Mouse (Mus musculus) kidney, adult 11 months (tissue): ENCODE measurements around the gene Mylk.

Experiments used
- DNase-seq: peaks from one replicate; pipeline ENCODE4 v3.0.0; 2022

Gene Mylk

DNA sequence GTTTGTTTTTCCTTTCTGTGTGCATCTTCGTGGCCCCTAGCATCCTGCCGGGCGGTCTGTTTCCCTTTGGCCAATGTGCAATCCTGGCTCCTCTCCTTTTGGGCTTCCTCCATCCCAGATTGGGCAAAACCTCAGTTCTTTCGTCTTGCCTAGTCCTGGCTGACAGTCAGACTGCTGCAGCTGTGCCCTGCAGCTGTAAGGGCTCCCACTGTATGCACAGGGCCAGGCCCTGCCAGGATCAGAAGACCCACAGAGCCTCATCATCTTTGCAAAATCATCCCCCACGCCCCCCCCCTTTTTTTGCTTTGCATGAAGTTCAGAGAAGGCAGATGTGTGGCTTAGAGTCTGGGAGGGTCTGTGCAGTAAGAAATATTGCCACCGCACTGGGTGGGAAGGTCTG, 110.1 kb downstream of the Mylk start:
- no peak for DNase-seq

DNA sequence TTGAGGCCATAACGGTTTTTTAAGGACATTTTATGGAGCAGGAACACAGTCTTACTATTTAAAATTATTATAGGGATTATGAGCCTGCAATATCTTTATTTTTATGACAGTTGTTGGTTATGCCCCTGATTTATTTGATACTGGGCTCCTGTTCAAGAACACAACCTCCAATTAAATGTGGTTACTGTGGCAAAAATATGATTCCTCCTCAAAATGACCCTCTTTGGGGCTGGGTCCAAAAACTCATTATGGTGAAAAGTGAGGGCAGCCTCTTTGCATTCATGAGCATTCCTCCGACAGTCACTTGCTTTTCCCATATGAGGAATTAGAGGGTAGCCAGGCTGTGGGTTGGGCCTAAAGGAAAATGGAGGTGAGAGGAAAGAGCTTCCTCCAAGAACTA, 110.7 kb downstream of the Mylk start:
- DNase-seq, result no peak

DNA sequence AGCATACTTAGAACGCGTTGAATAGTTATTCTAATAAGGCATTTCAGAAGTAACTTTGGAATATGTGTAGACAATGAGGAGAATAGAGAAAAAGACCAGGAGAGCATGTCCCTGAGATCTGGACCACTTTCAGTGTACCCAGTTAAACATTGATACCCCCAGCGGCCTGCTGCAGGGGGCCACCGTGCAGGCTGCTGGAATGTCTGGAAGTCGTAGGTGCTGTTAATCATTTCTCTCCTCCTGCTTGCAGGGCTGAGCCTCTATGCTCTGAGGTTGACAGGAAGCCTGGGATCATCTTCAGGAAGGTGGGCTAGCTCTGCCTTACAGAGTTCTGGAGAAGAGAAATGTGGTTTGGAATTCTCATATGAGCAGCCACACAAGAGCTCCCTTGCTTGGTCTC, 112.6 kb downstream of the Mylk start:
- DNase-seq, result peak; percentile 79

DNA sequence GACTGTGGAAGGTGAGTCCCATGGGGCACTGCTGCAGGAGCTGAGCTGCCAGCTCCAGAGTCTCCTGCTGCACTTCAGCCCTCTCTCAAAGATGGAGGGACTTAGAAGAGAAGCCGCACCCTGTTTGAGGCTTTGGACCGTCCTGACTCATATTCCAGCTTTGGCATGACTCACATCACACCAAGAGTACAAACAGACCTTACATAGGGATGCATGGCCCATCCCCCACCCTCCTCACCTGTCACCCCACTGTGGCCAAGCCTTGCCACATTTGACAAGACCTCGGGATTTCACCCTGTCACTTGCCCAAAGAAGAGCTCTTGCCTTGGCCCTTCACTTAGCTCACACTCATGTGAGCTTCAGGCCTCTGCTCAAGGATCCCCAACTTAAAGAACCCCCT, 115.8 kb downstream of the Mylk start:
- DNase-seq, result no peak

DNA sequence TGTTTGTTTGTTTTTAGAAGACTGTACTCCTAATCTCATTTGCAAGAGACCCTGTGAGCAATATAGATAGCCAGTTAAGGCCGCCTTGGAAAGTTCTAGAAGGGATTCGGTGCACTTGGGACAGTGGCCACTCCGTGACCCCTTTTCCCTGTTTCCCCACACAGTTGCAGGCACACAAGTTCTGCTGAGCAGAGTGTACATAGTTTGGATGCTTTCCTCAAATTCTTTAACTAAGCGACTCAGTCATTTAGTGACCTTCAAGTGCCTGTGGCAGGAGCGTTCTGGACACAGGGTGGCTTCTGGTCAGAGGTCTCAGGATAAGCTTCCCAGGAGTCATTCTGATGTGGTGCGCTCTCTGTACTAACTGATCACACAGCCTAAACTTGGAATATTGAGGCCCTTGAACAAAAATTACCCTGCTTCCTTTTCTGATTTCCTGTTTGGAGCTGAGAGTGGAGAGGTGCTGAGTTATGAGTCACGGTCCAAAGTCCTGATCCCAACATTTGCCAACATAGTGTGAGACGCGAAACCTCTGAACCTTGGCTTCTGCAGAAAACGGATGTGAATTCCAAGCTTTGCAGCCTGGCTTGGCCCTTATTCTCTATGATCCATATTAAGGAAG, 116.8 kb downstream of the Mylk start:
- DNase-seq, result peak; percentile 84

DNA sequence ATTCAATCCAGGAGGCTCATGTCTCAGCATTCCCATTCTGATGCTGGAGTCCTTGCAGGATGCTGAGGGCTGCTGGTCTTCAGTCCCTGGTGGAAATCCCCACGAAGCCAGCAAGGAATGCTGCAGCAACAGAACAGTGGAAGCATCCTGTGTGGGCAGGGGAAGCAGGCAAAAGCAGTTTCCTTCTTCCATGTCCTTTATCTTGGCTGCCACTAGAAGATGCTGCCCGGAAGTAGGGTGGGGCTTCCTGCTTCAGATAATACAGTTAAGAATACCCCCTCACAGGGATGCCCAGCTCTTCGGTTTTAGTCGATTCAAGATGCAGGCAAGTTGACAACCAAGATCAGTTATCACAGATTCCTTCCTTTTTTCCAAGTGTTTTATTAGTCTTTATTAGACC, 120.4 kb downstream of the Mylk start:
- DNase-seq, result peak; percentile 21

DNA sequence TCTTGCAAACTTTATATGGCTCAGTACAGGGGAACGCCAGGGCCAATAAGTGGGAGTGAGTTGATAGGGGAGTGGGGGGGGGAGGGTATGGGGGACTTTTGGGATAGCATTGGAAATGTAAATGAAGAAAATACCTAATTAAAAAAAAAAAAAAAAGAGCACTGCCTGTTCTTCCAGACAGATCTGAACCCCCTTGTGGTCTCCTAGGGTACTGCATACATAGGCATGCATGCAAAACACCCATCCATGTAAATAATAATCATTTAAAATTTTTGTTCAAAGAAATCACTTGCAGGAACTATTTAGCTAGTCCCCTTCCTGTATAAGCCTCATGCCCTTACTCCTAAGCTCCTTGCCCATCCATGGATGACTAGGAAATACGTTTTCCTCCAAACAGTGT, 122.2 kb downstream of the Mylk start:
- DNase-seq, result no peak

DNA sequence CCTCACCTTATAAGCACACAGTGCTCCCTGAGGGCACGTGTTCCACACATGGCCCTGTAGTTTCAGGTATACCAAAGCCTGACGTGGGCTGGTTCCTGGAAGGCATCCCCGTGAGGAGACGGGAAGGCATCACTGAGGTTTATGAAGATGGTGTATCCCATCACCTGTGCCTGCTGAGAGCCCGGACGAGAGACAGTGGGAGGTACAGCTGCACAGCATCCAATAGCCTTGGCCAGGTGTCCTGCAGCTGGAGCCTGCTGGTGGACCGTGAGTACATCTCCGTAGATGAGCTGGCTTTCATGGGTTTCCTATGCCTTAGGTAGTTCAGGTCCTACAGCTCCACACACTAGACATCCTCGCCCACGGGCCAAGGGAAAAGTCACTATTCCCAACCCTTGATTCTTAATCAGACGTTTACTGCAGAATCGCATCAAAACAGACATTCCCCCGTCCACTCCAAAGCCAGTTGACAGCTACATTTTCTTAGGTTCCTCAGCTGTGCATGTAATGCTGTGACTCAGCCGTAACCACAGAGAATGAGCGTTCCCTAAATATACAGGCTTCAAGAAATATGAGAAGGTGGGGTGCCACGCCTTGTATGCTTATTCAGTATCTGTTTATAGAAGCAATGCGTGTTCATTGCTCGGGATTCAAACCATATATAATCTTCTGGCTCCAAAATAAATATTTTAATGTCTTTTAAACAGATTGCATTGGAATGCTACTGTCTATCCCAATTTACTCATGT, 135.2 kb downstream of the Mylk start:
- DNase-seq, result no peak

DNA sequence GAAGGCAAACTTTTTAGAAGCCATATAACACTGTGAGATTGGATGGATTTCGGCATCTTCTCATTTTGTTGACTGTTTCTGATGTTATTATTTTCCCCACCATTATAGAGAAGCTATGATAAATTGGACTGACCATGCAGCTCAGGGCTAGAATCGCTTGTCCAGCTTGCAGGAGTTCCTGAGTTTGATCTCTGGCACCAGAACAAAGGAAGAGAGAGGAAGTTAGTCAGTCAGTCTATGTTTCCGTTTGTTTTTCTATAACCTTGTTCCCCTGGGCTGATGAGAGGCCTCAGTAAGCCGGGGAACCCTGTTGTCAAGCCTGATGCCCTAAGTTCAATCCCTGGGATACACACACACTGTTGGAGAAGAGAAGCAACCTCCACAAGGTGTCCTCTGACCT, 135.8 kb downstream of the Mylk start:
- no peak for DNase-seq

DNA sequence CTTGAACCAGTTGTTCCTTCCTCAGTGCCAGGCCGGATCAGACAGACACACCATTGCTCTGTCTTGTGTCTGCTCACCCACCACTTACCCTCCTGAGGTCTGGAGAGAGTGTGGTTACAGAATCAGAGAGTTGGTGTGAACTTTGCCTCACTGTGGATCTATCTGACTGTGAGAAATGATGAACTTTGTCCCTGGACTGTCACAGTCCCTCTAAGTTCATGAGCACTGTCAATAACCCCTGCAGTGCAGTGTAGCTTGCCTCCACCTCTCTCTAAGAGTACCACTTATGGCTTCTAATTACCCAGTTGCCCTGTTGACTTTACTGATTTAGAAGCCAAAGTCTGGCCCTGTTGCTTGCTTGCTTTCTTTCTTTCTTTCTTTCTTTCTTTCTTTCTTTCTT, 142.0 kb downstream of the Mylk start:
- DNase-seq, result peak; percentile 22

DNA sequence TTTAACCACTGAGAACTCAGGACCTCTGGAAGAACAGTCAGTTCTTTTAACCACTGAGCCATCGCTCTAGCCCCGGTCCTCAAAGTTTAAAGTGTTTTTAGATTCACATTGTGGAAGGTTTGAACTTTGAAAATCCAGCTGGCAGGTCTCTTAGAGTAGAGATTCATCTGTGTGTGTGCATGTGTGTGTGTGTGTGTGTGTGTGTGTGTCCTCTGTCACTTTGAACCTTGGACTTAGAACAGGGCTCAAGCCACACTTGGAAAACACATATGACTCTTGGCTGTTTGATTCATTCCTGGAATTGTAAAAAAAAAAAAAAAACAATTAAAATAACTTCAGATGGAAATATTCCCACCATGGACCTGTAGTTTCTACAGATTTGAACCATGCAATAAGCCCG, 149.0 kb downstream of the Mylk start:
- no peak for DNase-seq

DNA sequence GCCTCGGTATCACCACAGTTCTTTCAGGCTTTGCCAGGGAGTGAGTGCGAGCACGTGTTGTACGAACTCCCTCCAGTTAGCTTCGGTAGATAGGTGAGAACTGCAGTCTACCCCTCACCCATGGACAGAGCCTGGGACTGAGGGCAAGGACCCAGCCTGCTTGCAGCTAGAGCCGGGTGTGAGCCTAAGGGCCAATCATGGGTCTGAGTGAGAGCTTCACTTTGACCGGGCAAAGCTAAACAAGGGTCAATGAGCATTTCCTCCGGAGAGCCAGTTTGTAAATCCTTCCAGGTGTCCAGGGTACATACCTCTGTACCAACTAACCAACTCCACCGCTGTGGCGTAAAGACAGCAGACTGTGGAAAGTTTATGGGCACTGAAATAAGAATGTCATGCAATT, 150.9 kb downstream of the Mylk start:
- DNase-seq, result peak; percentile 54

DNA sequence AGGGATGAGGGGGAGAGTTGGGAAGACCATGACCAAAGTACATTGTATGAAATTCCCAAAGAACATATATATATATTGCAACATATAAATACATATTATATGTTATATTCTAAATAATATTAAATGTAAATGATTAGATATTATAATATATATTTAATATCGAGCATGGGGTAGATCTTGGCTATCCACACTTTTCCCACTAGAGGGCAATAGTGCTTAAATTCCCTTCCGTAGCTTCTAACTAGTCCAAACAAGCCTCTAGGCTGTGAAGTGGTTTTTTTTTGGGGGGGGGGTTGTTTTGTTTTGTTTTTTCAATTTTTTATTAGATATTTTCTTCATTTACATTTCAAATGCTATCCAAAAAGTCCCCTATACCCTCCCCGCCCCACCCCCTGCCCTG, 152.0 kb downstream of the Mylk start:
- no peak for DNase-seq

DNA sequence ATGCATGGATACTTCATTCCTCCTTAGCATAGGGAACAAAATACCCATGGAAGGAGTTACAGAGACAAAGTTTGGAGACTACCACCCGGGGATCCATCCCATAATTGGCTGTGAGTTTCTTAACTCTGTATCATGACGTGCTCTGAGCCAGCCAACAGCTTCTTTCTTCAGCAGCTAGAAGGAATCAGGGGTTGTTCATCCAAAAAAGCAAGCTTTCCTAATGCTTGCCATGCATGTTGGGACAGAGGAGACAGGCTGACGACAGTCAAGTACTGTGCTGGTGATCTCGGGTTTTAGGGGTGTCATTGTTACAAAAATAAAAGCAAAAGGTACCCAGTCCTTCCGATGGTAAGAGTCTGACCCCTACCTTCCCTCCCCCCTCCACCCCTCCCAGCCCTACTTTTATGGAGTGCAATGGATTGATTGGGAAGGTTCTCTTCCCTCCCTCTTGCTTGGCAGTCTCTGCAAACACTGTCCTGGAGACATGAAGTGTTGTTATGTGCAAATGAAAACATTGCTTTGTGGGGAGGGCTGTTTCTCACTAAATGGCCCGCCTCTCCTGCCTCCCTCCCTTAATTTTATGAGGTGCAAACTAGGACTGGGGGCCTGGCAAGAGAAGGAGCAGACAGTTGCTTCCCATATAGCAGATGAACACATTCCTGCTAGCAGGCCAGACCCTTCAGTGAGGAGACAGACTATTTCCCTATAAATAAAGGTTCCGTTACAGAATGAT, 153.2 kb downstream of the Mylk start:
- DNase-seq, result no peak

DNA sequence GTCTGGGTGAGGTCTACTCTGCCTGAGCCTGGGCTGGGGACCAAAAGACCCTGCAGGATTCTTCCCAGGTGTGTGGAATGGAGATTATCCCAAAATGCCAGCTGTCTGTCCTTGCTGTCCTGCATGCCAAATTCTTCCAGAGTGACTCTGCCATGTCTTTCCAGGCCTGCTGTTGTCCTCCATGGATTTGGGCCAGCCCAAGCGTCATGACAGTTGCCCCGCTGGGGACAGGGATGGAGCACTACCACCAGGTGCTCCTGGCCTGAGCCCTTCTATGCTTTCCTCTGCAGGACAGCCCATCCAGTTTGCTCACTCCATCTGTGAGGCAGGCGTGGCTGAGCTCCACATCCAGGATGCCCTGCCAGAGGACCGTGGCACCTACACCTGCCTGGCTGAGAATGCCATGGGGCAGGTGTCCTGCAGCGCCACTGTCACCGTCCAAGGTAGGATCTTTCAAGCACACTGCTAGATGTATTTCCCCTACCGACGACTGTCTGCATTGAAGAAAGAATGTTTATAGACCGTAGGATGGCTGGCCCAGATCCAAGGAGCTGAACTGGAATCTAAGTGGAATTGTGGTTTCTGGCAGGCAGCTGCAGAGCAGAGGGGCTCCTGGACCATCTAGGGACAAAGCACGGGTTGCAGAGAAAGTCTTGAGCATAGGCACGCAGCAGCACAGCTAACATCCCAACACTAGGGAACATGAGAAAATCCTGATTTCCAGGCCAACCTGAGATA, 154.2 kb downstream of the Mylk start:
- no peak for DNase-seq

DNA sequence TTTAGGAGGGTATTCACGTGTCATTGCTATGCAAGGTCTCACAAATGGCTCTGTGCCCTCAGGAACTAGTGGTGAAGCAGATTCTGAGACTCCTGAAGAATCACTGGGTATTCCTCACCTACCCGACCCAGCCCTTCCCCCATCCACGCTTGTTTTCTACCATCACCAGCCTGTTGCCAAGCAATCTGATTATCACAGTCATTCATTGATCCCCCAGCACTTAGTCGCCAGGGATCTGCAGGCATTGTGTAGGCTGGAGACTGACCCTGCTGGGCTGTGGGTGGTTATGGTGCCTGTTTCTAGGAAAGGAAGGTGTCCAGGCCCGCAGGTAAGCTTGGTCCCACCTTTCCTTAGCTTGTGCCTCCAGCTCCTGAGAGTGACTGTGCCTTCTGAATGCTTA, 155.0 kb downstream of the Mylk start:
- DNase-seq, result no peak

DNA sequence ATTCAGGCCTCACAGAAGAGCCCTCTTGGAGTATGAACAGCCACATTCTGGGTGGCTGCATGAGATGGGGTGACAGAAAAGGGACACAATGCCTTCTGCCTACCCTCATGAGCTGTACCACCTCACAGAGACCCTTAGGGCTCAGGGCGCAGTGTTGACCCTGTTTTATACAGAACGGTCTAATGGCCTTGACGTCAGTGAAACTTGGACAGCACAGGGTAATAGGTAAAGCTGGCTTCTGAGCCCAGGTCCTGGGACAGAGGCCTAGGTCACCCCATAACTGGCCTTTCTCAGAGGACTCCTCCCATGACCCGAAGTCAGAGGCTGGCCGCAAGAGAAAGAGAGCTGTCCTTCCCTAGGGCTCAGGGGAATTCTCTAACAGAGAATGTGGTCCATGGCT, 155.5 kb downstream of the Mylk start:
- DNase-seq, result no peak

DNA sequence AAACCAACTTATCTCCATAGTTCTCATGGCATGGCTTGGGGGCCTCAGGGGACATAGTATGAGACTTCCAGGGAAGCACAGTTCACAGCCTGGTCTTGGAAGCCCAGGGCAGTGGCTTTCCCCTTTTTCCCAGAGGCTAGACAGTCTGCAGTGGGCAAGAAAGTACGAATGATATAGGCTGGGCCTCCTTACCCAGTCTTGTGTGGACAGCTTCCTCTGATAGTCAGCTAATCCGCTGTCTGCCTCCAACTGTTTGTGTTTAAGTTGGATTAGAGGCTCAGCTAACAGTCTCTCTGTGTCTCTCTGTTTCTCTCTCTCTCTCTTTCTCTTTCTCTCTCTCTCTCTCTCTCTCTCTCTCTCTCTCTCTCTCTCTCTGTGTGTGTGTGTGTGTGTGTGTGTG, 156.0 kb downstream of the Mylk start:
- DNase-seq, result no peak

DNA sequence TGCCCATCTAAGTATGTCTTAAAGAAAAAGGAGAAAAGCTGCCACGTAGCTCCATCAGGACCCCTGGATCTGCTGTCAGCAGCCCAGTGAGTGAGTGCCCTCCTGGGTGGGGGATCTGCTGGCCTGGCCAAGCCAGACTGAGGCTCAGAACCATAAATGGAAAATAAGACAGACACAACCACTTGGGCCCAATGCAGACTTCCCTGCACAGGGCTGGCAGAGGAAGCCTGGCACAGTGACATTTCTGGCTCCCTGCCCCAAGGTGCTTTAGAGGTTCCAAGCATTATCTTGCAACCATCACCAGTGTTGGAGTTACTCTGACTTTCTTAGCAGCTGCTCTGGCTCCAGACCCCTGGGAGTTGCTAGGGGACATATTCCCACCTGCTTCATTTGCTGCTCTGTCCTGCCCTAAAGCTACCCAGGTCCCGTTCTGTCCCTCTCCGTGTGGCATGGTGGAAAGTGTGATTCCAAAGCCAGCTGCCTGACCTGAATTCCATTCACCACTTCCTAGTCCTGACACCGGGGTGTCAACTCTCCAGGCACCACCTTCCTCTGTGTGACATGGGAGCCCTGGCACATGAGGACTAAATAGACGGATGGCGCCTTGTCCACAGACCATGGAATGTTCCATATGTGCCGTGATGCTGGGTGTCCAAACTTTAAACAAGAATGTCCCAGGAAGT, 156.7 kb downstream of the Mylk start:
- no peak for DNase-seq

DNA sequence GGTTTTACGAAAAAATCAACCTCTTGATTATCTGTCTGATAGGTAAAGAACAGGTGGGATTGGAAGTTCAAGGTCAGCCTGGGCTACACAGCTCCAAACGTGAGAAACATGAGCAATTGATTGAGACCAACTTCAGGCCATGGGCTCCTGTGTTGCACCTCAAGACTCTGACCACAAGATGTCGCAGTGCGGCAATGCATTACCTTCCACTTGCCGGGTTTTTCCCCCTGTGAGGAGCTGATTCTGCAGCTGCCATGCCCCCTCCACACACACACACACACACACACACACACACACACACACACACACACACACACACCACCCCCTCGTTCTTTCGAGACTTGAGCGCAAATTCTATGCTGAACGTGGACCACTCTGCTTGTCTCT, 157.3 kb downstream of the Mylk start:
- DNase-seq, result peak; percentile 32

DNA sequence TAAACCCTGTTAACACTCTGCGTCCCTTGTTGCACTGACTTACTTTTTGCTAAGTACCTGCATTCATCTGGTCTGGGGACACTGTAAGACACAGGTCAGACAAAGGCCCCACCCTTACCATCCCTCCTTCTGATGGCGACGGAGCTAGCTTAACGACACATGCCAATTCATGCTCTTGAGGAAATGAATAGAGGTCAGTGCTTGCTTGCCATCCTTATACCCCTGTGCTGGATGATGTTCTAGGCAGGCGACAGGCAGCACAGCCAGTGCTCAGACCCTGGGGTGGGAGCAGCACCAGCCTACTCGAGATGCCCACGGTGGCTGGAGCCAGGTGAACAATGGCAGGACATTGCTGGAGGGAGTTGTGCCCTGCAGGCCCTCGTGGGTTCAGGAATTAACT, 157.8 kb downstream of the Mylk start:
- DNase-seq, result no peak

DNA sequence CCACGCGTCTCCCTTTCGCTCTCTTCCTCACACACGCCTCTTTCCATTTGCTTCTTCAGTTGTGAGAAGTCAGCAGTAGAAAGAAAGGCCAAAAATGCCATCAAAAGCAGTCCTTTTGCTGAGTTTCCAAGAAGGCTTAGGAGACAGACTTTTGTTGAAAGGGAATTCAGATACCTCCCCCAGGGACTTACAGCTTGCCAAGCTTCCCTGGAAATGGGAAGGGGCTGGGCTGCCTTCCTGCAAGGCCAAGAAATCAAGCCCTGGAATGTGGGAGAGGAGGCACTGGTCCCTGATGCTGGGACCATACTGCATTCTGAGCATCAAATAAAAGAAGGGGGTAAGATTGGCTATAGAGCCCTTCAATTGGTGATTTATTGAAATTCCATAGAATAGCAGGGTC, 159.9 kb downstream of the Mylk start:
- no peak for DNase-seq

DNA sequence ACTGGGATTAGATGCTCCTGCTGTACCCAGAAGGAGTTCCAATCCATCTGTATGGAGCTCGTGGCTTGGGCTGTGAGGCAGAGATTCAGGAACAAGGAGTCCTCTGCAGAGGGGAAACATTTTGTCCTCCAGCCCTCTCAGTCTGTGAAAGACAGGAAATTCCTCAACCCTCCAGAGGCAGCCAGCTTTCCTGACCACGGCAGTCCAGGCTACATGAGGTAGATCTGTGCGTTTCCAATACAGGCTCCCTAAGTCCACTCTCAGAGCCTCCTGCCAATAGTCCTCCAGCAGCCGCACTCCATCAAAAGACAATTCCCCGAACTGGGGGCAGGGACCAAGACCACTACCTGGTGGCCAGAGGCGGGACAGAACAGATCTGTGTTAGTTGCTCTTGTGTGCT, 164.4 kb downstream of the Mylk start:
- peak; percentile 46 for DNase-seq
